Mouse (Mus musculus): ENCODE results near the gene Abi3. TPM values are rescaled to one million over a fixed set of nuclear protein-coding genes. Genes with fewer than 3 reads are reported as not detected.

Abi3 gene
- total and polyA plus RNA-seq, 3 experiments = 12.7 to 56.9 (median 22.7) TPM

DNA sequence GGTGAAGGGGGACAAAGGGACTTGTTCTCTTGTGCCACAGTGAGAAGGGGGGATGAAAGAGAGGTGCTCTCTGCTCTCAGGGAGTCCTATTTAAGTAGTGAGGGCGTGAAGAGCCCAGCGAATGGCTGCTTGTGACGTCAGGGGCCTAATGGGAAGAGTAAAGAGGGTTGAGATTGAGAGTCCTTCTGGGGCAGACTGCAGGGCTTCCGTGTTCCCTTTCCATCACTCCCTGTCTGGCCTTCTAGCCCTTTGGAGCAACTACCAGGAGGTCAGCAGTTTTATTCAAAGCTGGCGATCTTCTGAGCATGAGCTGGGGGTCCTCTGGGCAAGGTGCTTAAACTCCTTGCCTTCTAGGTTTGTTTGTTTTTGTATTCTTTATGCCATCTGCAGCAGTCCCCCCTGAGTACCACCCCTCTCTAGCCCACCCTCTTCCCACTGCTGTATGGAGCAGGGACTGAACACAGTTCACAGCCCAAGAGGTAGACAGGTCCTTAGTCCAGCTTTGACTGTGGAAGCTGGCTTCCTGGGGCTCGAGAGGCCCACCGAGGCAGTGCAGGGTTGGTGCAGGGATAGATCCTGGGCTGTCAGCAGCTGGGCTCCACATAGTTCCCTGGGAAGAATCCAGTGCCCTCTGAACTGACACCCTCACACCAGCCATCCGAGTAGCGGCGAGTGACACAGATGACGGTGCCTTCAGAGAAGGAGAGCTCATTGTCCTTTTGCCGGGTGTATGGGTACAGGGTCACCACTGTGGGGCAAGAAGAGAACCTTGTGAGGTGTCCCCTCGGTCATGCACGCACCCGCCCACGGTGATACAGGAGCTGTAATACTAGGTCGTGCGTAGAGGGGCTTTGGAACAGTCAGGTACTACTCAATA, 9.9 kb downstream of the Abi3 start:
- no peak for DNase-seq (ENCODE audit: low spot score)
- H3K27me3 ChIP-seq (ENCODE audit: insufficient read depth, low read length) = no peaks in the 10 kb centered on the region; the same call in 1 of the 2 replicates
- H3K36me3 ChIP-seq (replicated peaks) = peaks cover 77% of the 10 kb centered on the region

DNA sequence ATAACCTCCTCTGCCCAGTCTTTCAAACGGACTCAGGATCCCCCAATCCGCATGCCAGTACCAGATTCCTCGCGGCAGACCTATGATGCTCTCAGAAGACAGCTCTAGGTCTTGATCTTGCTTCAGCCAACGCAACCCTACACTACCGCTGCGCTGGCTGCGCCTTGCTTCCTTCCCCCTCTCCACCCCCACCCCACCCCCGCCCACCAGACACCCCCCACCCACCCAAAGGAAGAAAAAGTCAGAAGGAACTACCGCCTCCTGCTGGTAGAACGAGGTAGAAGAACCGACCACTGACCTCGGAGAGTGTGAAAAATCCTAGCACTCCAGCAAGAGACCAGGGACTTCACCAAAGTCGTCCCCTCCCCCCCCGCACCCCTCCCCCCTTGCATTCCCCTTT, 10.6 kb downstream of the Abi3 start:
- Histone ChIP-seq H3K36me3 (replicated peaks) (peaks cover 70% of the 10 kb centered on the region), H3K27me3 (ENCODE audit: insufficient read depth, low read length) (no peaks in the 10 kb centered on the region; the same call in 1 of the 2 replicates), H3K9me3 (replicated peaks) (peaks cover 13% of the 10 kb centered on the region), H3K4me1 (ENCODE audit: insufficient read depth, low read depth, low read length) (peaks cover 98% of the 10 kb centered on the region), H3K4me3 (ENCODE audit: low read depth, low read length) (no peak overlapping the region)
- DNase-seq (ENCODE audit: low spot score) = no peak
- no peak for TF ChIP-seq POLR2AphosphoS5 (IDR thresholded peaks at IDR 0.05; ENCODE audit: insufficient replicate concordance, low read depth, low read length)
- TF ChIP-seq CTCF (IDR thresholded peaks at IDR 0.05; ENCODE audit: low read depth, low read length) = no peak
- ATAC-seq (ENCODE audit: extremely low read depth, insufficient number of reproducible peaks, low FRiP score, poor library complexity, severe bottlenecking) = no peak

More for the DNA sequence above, 9.9 kb downstream of the Abi3 start:
- H3K4me3 ChIP-seq (ENCODE audit: low read depth, low read length) = peak overlapping the region; percentile 16; the same call in 1 of the 2 replicates
- TF ChIP-seq GATA2 (IDR thresholded peaks at IDR 0.05; ENCODE audit: borderline replicate concordance, low read depth, low read length) (no peak), CTCF (IDR thresholded peaks at IDR 0.05; ENCODE audit: low read depth, low read length) (no peak), POLR2AphosphoS5 (IDR thresholded peaks at IDR 0.05; ENCODE audit: insufficient replicate concordance, low read depth, low read length) (no peak), TAL1 (conservative IDR thresholded peaks at IDR 0.05; ENCODE audit: low read depth, low read length) (no peak), GATA1 (IDR thresholded peaks at IDR 0.05; ENCODE audit: borderline replicate concordance, low read length) (no peak)
- no peak for ATAC-seq (ENCODE audit: extremely low read depth, insufficient number of reproducible peaks, low FRiP score, poor library complexity, severe bottlenecking)
- peaks cover 98% of the 10 kb centered on the region for H3K4me1 ChIP-seq (ENCODE audit: insufficient read depth, low read depth, low read length)
- H3K9me3 ChIP-seq (replicated peaks) = peaks cover 13% of the 10 kb centered on the region

DNA sequence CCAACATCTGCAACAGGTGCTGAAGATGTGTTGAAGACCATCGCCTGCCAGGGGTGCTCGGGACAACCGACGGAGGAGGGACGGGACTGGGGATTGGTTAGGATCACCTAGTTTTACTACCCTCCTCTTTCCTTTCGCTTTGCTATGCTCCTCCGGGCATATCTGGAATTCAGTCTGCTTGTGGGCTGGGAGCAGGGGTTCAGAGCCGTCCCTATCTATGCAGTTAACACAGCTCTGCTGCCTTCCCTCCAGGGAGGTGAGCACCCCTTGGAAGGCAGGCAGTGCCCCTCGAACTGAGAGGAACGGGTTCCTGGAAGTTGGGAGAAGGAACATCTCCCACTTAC, 11.0 kb downstream of the Abi3 start:
- no peak for ATAC-seq (ENCODE audit: extremely low read depth, insufficient number of reproducible peaks, low FRiP score, poor library complexity, severe bottlenecking)
- TF ChIP-seq GATA1 (IDR thresholded peaks at IDR 0.05; ENCODE audit: borderline replicate concordance, low read length) (no peak), POLR2AphosphoS5 (IDR thresholded peaks at IDR 0.05; ENCODE audit: insufficient replicate concordance, low read depth, low read length) (no peak), TAL1 (conservative IDR thresholded peaks at IDR 0.05; ENCODE audit: low read depth, low read length) (no peak), CTCF (IDR thresholded peaks at IDR 0.05; ENCODE audit: low read depth, low read length) (no peak), GATA2 (IDR thresholded peaks at IDR 0.05; ENCODE audit: borderline replicate concordance, low read depth, low read length) (no peak)
- Histone ChIP-seq H3K27me3 (ENCODE audit: insufficient read depth, low read length) (no peaks in the 10 kb centered on the region; the same call in 1 of the 2 replicates), H3K4me1 (ENCODE audit: insufficient read depth, low read depth, low read length) (peaks cover 98% of the 10 kb centered on the region), H3K36me3 (replicated peaks) (peaks cover 66% of the 10 kb centered on the region), H3K4me3 (ENCODE audit: low read depth, low read length) (no peak overlapping the region; the same call in 1 of the 2 replicates), H3K9me3 (replicated peaks) (peaks cover 13% of the 10 kb centered on the region)
- DNase-seq (ENCODE audit: low spot score) = no peak

DNA sequence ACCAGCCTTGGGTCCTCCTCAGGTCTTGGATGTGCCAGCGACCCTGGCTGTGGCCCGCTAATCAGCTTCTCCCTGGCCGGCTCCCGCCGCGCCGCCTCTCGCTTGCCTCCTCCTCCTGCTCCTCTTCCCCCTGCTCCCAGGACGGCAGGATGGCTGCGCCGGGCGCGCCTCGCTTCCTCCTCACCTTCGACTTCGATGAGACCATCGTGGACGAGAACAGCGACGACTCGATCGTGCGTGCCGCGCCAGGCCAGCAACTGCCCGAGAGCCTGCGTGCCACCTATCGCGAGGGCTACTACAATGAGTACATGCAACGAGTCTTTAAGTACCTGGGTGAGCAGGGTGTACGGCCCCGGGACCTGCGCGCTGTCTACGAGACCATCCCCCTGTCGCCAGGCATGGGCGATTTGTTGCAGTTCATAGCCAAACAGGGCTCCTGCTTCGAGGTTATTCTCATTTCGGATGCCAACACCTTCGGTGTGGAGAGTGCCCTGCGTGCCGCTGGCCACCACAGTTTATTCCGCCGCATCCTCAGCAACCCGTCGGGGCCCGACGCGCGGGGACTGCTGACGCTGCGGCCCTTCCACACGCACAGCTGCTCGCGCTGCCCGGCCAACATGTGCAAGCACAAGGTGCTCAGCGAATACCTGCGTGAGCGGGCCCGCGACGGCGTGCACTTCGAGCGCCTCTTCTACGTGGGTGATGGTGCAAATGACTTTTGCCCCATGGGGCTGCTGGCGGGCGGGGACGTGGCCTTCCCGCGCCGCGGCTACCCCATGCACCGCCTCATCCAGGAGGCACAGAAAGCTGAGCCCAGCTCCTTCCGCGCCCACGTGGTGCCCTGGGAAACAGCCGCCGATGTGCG, 11.6 kb downstream of the Abi3 start:
- Histone ChIP-seq H3K4me3 (ENCODE audit: low read depth, low read length) (peak overlapping the region; percentile 31; the same call in 1 of the 2 replicates), H3K4me1 (ENCODE audit: insufficient read depth, low read depth, low read length) (peaks cover 96% of the 10 kb centered on the region), H3K9me3 (replicated peaks) (peaks cover 13% of the 10 kb centered on the region), H3K36me3 (replicated peaks) (peaks cover 60% of the 10 kb centered on the region), H3K27me3 (ENCODE audit: insufficient read depth, low read length) (no peaks in the 10 kb centered on the region; the same call in 1 of the 2 replicates)
- DNase-seq (ENCODE audit: low spot score) (no peak), ATAC-seq (ENCODE audit: extremely low read depth, insufficient number of reproducible peaks, low FRiP score, poor library complexity, severe bottlenecking) (no peak)
- TF ChIP-seq GATA1 (IDR thresholded peaks at IDR 0.05; ENCODE audit: borderline replicate concordance, low read length) = no peak
- no peak for TF ChIP-seq TAL1 (conservative IDR thresholded peaks at IDR 0.05; ENCODE audit: low read depth, low read length)
- TF ChIP-seq GATA2 (IDR thresholded peaks at IDR 0.05; ENCODE audit: borderline replicate concordance, low read depth, low read length) = no peak
- no peak for TF ChIP-seq CTCF (IDR thresholded peaks at IDR 0.05; ENCODE audit: low read depth, low read length)
- no peak for TF ChIP-seq POLR2AphosphoS5 (IDR thresholded peaks at IDR 0.05; ENCODE audit: insufficient replicate concordance, low read depth, low read length)

DNA sequence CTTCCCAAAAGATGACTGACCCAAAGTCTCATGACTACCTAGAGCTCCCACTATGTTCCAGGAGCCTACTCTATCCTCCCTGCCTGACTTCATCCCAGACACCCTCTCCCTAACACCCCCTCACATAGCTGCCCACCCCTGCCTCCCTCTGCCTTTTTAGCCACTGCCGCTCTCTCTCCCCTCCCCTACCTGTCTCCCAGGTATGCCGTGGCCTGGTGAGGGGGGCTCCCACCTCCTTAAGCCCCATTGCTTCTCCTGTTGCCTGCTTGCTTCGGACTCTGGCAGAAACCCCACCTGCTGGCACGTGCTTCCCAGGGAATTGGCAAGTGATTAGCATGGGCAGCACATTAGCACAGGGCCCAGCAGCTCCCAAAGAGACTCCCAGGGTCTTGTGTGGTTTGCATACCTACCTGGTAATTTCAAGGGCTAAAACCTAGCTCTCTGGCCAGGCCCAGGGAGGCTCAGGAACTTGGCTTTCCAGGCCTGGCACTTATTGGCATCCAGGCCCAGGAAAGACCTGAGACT, 12.7 kb downstream of the Abi3 start:
- H3K4me3 ChIP-seq (ENCODE audit: low read depth, low read length) = no peak overlapping the region
- no peak for ATAC-seq (ENCODE audit: extremely low read depth, insufficient number of reproducible peaks, low FRiP score, poor library complexity, severe bottlenecking)
- no peak for DNase-seq (ENCODE audit: low spot score)
- peaks cover 96% of the 10 kb centered on the region for H3K4me1 ChIP-seq (ENCODE audit: insufficient read depth, low read depth, low read length)
- no peak for TF ChIP-seq POLR2AphosphoS5 (IDR thresholded peaks at IDR 0.05; ENCODE audit: insufficient replicate concordance, low read depth, low read length)
- no peak for TF ChIP-seq TAL1 (conservative IDR thresholded peaks at IDR 0.05; ENCODE audit: low read depth, low read length)
- no peak for TF ChIP-seq GATA2 (IDR thresholded peaks at IDR 0.05; ENCODE audit: borderline replicate concordance, low read depth, low read length)
- H3K36me3 ChIP-seq (replicated peaks) = peaks cover 58% of the 10 kb centered on the region
- H3K27me3 ChIP-seq (ENCODE audit: insufficient read depth, low read length) = no peaks in the 10 kb centered on the region; the same call in 1 of the 2 replicates
- H3K9me3 ChIP-seq (replicated peaks) = peaks cover 13% of the 10 kb centered on the region

Data from G1E (cell line).